Mouse (Mus musculus) retina, adult 2 months (tissue): ENCODE data around the gene Stra6.

Source experiments
- DNase-seq: peaks from one replicate; pipeline ENCODE4 v3.0.0-alpha.2; 2012; ENCODE audit warnings: low read depth, low spot score

Stra6 gene

DNA sequence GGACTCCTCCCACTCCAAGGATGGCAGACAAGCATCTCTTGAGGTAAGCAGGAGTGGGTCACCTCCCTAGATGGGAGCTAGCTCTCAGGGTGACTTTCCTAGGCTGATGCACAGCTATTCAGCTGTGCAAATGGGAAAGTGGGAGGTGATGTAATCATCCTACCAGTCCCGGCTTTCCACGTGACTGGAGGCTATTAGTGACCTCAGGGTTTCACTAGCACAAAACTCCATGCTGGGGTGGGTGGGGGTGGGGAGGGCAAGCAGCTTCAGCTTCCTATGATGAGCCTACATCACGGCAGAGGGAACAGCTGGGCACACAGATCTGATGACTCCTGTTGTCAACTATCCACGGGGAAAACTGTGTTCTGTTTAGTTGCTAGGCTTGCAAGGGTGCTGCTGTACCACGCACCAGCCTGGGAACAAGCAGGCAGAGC, 111.2 kb downstream of the Stra6 start:
- no peak for DNase-seq

DNA sequence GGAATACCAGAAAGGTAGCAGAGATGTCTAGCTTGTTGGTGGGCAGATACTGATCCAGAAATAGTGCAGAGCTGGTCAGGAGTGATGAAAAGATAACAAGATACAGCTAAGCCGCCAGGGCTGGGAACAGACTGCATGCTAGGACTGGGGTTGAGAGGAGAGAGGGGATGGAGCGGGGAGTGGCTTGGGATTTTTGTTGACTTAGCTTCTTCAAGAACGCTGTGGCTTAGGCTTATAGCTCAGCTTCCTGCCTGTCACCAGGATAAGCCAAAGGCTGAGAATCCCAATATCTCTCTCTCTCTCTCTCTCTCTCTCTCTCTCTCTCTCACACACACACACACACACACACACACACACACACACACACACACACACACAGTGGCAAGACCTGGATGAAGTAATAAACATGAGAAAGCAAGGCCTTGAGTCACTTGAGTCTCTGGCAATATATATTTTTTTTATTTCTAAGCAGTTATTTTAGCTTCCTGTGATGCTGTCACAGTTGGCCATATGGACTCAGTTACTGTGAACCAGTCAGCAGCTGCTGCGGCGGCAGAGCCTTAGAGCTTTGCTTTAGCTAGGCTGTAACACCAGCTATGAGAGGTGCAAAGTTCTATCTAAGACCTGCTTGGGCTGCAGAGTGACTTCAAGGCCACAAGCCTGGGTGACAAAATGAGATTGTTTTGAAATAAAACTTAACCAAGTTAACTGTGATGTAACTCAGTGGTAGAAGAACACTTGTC, 112.3 kb downstream of the Stra6 start:
- no peak for DNase-seq

DNA sequence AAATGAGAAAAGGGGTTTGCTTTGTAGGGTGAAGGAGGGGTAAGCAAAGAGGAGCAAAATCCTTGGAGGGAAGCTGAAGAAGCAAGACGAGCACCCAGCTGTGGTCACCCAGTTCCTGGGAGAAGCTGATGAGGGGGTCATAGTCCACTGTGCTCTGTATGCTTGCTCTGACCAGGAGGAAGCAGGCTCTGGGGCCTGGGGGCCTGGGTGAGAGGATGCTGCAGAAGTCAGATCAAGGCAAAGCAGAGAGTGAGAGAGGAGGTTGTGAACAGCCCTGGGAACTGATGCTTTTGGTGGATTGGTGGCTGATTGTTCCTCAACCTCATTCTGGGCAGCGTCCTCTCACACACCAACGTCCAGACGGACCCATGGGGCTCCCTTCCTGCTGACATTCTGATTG, 113.6 kb downstream of the Stra6 start:
- DNase-seq, result no peak

DNA sequence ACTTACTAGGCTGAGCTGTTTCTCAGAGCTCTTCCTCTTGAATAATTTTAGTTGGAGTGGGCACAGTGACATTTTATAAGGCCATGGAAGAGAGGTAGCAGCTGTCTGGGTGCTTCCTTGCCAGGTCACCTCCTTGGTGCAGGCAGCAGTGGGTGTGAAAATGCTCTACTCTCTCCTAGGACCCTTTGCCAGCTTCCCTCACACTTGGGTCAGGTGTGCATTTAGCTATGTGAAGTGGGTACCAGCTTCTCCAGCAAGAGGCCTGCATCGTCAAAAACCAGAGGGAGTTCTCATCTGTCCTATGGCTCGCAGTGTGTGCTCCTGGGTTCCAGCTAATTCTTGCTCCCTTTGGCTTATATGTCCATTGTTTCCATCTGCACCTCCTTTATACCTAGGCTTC, 115.8 kb downstream of the Stra6 start:
- no peak for DNase-seq

DNA sequence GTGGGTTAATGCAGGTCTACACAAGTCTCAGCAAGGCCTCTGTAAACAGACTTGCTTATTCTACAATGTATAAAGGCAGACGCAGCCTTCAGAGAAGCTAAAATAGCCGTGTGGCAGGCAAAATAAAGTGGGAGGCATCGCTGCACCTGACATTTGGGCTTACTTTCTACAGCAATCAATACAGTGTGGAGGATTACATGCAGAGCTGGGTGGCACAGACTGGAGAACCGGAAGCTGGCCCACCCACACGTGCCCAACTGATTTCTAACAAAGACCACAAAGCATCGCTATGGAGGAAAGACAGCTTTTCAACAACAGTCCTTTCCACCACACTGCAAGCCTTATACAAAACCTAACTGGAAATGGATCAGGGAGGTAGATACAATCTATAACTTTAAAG, 120.9 kb downstream of the Stra6 start:
- no peak for DNase-seq

DNA sequence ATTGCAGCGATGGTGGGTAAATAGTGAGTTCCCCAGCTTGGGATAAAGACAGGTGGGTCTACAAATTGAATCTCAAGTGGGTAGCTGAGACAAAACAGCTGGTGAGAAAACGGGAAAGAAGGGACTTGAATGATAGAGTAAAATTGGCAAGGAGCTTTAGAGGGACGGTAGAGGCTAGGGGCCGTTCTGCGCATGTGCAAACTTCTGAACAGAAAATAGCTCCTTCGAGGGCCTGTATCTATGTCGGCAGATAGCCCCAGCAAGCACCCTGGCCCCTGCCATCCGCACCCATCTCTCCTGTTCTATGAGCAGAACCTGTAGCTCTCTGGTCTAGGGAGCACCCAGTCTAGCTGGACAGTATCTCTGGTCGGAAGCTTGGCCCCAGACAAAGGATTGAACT, 130.6 kb downstream of the Stra6 start:
- DNase-seq, result no peak

DNA sequence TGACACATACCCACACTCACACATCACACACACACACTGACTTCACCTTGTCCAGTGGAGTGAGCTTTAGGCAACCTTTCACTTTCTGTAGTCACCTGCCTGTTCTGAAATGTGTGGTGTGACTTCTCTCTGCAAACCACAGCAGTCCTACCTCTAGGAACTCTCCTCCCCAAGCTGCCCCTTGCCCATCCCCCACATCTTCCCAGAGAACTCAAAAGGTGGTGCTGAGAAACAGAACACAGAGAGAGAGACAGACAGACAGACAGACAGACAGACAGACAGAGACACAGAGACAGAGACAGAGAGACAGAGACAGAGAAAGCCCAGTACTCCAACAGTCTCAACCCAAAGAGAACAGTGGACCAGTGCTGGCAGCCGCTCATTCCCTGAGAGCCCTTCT, 132.1 kb downstream of the Stra6 start:
- no peak for DNase-seq

DNA sequence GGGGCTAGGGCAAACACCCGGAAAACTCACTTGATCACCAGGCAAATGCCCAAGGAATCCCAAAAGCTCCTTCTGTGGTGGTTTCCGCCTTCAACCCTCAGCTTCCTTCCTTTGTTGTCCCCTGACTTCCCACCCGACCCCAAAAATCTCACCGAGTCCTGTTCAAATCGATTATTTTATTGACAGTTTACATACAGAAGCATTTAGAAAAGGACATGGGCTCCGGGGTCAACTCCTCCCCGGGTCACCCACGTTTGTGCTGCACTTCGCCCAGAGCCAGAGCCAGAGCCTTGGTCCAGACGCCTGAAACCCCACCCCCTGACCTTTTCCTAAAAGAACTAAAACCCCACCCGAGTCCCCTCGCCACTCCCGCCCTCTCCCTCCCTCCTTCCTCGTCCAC, 132.6 kb downstream of the Stra6 start:
- DNase-seq, result no peak

DNA sequence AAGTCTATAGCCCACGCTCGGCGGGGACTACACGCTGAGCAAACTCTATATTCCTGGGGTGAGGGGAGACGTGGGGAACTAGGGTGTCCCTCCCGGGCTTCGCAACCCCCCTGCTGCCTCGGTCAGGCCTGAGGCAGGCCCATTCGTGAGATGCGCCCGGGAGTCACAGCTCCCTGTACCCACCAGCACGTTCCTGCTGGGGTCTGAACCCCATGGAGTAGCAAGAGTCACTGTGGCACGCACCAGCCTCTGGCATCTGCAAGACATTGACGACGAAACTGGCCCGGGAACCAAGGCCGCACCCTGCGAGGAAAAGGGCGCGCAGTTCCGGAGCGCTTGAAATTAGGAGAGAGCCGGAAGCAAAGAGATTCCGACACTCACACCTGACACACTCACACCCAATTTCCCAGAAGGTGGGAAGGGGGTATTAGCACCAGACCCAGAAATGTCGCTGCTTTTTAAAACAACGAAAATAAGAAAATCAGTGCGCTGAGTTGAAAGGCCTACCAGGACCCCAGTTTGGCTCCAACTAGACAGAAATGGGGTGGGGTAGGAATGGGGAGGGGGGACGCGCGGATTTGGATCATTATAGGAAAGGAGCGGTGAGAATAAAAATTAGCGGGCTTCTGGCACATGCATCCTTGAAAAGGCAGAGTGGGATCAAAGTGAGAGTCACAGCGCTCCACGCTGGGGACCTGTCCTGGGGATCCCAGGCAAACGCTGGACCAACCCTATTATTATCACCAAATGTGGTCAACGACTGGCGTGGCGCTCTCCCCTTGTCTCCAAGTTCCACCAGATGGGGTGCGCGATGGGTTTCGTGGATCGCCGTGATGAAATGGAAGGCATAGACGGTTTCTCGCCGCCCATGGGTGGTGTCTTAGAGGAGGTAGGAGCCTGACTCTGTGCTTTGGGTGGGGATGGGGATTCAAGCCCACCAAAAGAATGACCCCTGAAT, 133.3 kb downstream of the Stra6 start:
- DNase-seq, result no peak

DNA sequence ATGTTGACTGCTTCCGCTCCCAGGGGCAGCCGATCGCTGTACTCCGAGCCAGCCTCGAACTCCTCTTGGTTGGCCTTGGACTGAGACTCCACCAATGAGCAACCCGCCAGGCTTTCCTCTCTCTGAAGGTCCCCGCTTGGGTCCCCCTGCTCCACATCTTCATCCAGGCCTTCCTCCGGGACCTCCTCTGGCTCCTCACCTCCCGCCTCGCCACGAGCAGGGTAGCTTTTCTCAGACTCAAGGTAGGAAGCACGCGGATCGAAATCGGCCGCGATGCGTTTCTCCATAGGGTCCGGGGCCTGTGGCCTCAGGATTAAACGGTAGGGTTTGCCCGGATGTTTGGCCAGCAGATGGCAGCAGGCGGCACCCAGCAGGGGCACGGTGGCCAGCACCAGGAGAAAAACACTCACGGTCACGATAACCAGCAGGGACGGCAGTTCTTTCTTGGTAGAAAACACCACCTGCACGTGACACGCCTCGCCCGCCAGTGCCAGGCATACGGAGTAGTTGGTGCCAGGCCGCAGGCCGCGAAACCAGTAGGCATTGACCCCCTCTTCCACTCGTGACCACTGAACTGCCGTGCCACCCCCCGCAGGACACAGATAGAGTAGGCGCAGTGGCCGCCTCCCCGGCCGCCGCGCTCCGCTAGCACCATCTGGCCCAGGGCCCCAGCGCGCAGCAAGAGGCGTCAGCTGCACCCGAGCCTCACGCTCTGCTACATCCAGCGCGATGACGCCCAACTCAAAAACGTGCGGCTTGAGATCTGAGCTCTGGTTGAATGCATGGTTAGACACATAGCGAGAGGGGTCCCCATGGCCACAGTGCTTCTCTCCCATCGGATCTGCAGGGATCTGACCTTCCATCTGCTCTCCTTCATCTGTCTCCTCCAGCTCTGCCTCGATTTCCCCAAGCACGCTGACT, 134.5 kb downstream of the Stra6 start:
- DNase-seq, result no peak

DNA sequence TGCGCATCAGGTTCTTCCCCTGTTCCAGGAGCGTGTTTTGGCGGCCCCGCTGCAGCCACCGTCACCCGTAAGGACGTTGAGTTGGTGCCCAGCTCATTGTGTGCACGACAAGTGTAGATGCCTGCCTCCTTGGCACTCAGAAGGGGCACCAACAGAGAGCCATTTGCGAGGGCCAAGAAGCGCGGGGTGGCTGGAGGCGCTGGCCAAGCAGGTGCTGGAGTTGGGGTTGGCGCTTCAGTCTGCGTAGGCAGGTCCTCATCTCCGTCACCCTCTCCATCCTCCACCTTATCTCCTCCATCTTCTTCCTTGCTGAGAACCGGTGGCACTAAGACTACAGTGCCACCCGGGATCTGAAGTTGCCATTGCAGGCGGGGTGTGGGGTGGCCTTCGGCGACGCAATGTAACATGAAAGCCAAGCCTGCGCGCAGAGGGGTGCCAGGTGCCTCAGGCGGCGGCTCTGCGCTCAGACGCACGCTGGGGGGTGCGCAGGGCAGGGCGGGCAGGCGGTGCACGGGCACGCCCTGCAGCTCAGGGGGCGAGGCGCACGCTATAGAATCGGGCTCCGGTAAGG, 135.3 kb downstream of the Stra6 start:
- no peak for DNase-seq

DNA sequence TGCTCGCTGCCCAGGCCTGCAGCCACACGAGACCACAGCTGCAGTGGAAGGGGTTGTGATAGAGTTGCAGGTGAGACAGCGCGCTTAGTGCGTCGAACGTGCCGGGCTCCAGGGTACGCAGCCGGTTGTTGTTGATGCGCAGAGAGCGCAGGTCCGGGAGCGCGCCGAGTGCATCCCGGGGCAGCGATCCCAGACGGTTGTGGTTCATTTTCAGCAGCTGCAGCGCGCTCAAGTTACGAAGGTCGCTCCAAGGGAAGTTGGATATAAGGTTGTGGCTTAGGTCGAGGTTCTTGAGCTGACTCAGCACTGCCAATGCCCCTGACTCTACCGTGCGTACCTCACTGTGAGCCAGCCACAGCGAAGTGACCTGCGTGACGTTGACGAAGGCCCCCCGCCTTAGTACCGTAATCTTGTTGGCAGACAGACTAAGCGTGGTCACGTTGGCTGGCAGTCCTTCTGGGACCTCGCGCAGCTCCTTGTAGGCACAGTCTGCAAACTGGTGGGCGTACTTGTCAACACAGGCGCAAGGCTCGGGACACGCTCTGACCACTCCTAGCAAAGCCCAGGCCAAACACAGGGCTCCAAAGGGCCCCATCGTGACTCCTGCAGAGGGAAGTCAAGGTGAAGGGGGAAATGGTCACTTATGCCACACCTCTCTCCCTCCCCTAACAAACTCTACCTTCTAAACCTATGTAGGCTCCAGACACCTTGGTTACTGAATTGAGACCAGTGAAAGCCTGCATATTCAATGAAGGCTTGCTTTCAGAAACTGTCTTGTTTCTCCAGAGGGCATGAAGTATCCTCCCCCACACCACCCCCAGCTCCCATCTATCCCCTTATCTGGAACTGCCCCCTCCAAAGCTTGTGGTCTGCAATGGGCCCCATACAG, 136.0 kb downstream of the Stra6 start:
- DNase-seq, result no peak

DNA sequence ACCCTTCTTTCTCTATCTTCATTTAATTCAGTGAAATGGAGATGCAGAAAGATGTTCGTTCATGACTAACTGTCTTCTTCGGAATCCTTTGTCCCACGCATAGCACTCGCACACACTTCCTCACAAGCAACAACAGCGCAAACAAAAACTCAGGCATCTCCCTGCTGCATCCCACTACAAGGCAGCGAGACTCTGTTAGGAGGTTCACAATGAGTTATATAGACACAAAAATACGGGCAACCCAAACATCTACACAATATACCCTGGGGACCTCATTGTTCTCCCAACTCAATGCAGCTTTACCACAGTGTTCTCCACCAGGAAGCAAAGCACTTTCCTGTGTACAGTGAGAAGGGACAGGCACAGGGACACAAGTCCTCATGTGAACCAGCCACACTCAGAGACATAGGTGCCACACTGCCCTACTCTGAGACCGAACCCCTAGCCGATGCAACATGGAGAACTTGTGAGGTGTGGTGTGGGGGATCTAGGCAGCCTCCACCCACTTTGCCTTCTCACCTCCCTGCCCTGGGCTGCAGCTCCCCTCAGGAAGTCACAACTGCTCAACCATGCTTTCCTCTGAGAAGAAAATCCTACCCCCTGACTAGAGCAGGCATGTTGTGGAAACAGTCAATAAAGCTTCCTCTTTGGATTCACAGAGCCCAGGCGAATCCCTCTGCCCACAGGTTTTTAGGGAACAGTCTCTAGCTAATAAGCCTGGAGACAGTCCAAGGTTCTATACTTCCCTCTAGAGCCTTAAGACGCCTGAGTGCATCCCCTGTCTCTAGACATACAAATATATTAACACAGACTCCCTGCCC, 136.9 kb downstream of the Stra6 start:
- DNase-seq, result no peak

DNA sequence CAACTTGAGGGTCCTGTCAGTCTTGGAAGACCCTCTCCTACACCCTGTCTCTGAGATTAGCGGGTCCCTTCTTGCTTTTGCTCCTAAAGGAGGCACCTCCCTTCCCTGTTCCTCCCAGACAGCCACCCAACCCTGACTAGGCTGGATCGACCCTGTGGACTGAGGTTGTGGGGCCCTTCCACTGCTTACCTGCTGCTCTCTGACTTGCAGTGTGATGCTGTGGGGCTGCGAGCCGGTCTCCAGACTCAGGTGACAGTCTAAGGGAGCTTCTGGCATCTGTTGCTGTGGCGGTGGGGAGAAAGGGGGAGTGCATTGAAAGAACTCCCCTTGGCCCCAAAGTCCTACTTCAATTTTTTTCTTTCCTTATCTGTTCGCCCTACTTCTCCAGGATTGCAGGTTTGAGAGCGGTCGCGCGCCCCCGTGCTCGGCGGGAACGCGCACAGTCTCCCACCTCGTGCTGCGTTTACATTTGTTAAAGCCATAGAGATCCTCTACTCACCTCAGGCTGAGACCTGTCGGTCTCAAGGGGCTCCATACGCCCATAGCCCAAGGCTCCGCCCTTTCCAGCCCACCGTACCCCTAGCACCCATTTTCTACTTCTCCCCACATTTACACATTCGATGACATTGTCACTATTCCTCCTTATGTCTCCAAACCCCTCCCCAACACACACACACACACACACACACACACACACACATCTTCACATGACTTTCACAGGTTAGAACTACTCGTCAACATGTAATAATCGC, 137.7 kb downstream of the Stra6 start:
- no peak for DNase-seq

DNA sequence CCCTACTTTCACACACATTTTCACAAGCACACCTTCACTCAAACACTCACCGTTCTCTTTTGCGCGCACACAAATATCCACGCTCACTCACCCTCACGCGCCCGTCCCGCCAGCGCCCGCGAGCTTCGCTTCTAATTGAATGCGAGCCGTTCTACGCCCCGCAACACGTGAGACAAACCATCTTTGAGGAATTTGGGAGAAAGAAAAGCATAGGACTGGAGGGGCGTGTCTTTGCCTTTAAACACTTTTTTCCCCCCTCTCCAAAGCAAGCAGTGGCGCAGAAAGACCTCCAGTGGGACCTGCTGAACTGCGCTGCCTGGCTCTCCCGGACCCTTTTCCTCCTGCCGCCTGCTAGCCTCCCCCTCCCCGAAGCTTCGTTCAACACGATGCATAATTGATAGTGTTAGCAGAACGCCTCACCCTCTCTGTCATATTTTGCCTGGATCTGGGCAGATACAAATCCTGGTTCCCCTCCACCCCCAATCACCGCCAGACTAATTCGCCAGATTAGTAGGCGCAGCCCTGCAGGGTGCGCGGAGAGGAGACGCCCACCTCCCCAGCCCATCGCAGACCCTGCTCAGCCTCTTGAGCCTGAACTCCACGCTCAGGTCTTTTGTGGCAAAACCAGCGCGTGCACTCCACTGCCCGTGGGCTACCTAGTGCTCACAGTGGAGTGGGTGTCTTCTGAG, 138.4 kb downstream of the Stra6 start:
- DNase-seq, result no peak

DNA sequence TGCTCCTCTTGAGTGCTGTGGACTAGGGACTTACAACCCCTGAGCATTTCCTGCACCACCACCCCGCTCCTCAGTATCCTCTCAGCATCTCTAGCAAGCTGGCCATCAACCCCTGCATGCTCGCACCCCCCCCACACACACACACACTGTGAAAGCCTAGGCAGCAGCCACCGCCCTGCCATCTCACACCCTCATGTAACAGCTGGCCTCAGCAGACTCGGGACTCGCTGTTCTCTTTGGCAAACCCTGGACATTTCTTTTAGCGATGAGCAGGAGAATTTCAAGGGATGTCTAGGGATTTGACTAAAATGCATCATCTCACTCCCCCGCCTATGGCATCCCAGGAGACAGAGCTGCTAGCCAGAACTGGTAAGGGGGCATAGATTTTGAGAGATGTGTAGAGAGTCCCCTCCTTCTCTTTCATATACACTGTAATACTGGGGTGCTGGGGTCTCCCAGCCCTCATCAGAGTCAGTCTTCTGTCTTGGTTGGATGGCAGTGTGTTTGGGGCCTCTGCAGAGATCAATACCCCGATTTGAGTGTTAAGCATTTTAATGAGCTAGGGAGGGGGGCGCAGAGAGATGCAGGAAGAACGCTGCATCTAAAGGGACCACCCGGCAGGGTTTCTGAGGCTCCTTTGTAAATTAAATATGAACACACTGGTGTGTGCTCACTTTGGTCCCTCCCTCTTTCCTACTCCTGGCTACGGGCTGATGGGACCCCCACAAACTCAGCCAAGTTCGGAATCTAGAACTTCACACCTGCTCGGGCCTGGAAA, 139.3 kb downstream of the Stra6 start:
- no peak for DNase-seq
